Mouse (Mus musculus) adrenal gland, adult (tissue): Measurements from ENCODE around the gene Polr2g.

Source experiments
- DNase-seq, 2 experiments: peaks; one replicate each; pipeline ENCODE4 v3.0.0; 2022 to 2023; ENCODE audit warnings: low spot score in 1 of 2; ENCODE audit not compliant: inconsistent age in 2 of 2

Gene Polr2g

GRCm38 (mm10) chr19:8765562-8765961 is 32.8 kb downstream of the Polr2g start:
- DNase-seq: no peak

GRCm38 (mm10) chr19:8763276-8763675 is 35.1 kb downstream of the Polr2g start:
- DNase-seq: no peak

- DNase-seq: no peak
These were observed 37.6 kb downstream of the Polr2g start for GRCm38 (mm10) chr19:8760757-8761156.

DNA sequence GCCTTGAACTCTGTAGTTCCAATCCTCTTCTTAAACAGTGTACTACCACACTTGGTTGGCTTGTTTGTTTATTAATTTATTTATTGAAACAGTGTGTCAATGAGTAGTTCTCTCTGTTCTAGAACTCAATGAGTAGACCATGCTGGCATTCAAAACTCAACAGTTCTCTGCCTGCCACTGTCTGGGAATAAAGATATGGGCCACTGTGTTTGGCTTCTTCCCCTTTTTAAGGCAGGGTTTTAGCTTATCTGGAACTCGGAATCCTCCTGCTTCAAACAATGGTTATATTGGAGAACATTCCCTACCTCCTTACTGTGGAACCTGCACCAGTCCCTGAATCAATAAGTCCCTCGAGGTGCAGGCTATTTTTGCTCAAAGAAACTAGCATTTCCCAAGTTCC is 39.5 kb downstream of the Polr2g start:
- no peak for DNase-seq

GRCm38 (mm10) chr19:8757471-8757998 is 40.8 kb downstream of the Polr2g start:
- no peak for DNase-seq

DNA sequence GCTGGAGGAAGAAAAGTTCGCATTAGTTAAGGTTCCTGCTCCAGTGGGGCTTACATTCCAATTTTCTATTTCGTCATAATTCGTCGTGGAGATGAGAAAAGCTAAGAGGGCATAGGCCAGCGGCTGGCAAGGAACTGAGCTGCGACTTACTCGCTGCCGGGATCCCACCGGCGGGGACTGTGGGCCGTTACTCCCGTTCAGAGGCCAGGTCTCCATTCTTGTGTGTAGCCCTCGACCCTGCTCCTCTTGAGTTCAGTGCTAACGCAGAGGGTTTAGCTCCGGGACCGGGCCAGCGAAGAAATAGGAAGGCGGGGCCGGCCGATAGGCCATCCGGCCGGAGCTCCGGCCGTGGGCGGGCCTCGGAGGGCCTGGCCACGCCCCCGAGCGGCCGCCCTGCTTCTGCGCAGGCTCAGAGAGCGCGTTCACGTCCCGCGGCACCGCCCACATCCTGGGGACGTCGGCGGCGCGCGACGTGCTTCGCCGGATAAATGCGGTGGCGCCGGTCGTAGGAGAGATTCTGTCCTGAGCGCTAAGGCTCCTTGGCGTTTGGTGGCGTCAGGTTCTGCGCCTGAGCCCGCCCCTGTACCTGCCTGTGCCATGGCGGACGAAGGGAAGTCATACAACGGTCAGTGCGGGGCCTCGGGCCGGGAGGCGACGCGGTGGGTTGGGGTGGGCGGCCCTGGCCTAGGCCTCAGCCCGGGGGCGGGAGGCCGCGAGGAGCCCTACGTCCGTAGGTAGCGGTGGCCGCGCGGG is 41.6 kb downstream of the Polr2g start, which contains the start of gene Nxf1:
TSS of gene Nxf1 (plus strand) at position 439 of the 753 bp plus-strand sequence.
- peak; percentile 94 to 97 for DNase-seq

DNA sequence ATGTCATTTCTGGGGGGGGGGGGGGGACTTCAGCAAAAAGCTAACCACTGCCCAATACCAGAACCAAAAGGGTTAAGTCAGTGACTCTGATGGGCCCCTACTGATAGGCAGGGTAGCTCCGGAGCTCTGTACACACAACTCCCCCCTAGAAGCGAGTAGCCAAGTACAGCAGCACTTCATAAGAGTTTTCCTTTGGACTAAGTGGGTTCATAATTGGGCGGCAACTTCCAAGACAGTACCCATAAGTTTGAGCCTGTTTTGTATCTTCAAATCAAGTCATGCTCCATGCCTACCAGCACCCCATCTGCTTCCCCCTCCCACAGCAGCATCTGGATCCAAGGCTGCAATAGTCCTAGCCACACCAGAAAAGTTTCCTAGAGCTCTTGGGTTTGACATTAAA is 42.7 kb downstream of the Polr2g start:
- DNase-seq: no peak

GRCm38 (mm10) chr19:8747368-8747767 is 51.0 kb downstream of the Polr2g start:
- no peak for DNase-seq

GRCm38 (mm10) chr19:8745382-8745781 is 53.0 kb downstream of the Polr2g start:
- DNase-seq: peak in 1 of 2 experiments; percentile 53
